Mouse (Mus musculus): ENCODE measurements at regions not wholly inside any gene's neighbourhood (a gene's known extent, or its start where the extent isn't known, plus 50 kb on each side); places are given as distances from the start of the nearest gene placed in this dataset.

- DNase-seq (ENCODE audit: low spot score in 2 of 2): no peak
- intact Hi-C loops (cut with DNase I): loop anchor here (2.0 to 10.0 kb wide), 2 partner anchors 1416 to 1538 kb away; no protein-coding TSS in a partner anchor
These were observed 269.1 kb downstream of the Rfpl4b start for GRCm38 (mm10) chr10:38552350-38553076.

DNA sequence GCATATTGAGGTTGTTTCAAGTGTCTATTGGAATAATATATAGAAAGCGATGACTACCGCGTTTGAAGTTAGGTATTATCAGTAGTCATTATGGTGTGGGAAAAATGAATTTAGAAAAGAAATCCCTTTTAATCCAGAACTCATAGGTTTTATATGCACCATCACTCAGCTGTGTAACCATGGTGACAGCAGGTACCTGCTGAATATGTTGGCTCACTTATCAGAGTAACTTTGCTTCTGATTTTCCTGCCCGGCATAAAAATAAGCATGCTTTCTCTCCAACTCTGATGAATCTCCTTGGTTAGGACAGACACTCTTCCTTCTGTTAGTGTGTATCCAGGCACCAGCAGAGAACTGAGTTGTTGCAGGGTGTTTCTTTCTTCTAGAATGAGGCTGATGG lies 281.5 kb downstream of the Rfpl4b start:
- intact Hi-C loops (cut with DNase I): no loop called here
- DNase-seq (ENCODE audit: low spot score in 2 of 2): no peak

- DNase-seq (ENCODE audit: low spot score in 2 of 2): no peak
- intact Hi-C loops (cut with DNase I): no loop called here
These were observed 282.8 kb downstream of the Rfpl4b start for GRCm38 (mm10) chr10:38538766-38539165.

GRCm38 (mm10) chr10:38516636-38517035 lies 304.9 kb downstream of the Rfpl4b start:
- no peak for DNase-seq (ENCODE audit: low spot score in 2 of 2)
- intact Hi-C loops (cut with DNase I): no loop called here
